Mouse (Mus musculus) neural tube, embryonic 11.5 days (tissue): ENCODE measurements at regions not wholly inside any gene's neighbourhood (a gene's known extent, or its start where the extent isn't known, plus 50 kb on each side); places are given as distances from the start of the nearest gene placed in this dataset.

ENCODE experiments used
- ATAC-seq: fragments of 200-750 bp; cut with Nextera tagmentation; 2 replicates; pipeline ENCODE4 v1.8.0; 2017; ENCODE audit warnings: moderate number of reproducible peaks, mild to moderate bottlenecking, moderate TSS enrichment, moderate library complexity; ENCODE audit not compliant: insufficient read depth, low FRiP score, low TSS enrichment
- DNase-seq: peaks from one replicate; pipeline ENCODE4 v3.0.0-alpha.2; 2015; ENCODE audit warnings: low spot score
- H3K27ac ChIP-seq: fragments of 300-500 bp; sonication (generic); 2 replicates; pipeline ENCODE4 v1.5.1; 2014; ENCODE audit warnings: low read depth, mild to moderate bottlenecking, low read length
- H3K27me3 ChIP-seq: fragments of 300-500 bp; sonication (generic); 2 replicates; pipeline ENCODE4 v1.6.1; 2014; ENCODE audit warnings: mild to moderate bottlenecking, low read length, mixed read lengths; ENCODE audit not compliant: control insufficient read depth, insufficient read depth
- H3K36me3 ChIP-seq: fragments of 300-500 bp; sonication (generic); 2 replicates; pipeline ENCODE4 v1.6.1; 2014; ENCODE audit warnings: mild to moderate bottlenecking, low read length, moderate library complexity, mixed read lengths; ENCODE audit not compliant: control insufficient read depth, insufficient read depth
- H3K4me1 ChIP-seq: fragments of 300-500 bp; sonication (generic); 2 replicates; pipeline ENCODE4 v1.6.1; 2014; ENCODE audit warnings: low read length, mixed read lengths; ENCODE audit not compliant: control insufficient read depth, insufficient read depth
- H3K4me2 ChIP-seq: fragments of 300-500 bp; sonication (generic); 2 replicates; pipeline ENCODE4 v1.6.1; 2014; ENCODE audit warnings: low read depth, mild to moderate bottlenecking, moderate library complexity
- H3K4me3 ChIP-seq: fragments of 300-500 bp; sonication (generic); 2 replicates; pipeline ENCODE4 v1.5.1; 2014; ENCODE audit warnings: low read depth, low read length
- H3K9ac ChIP-seq: fragments of 300-500 bp; sonication (generic); 2 replicates; pipeline ENCODE4 v1.6.1; 2014; ENCODE audit warnings: mild to moderate bottlenecking, low read length
- H3K9me3 ChIP-seq: fragments of 300-500 bp; sonication (generic); 2 replicates; pipeline ENCODE4 v1.6.1; 2016; ENCODE audit warnings: low read length; ENCODE audit not compliant: control insufficient read depth
- WGBS: fragments of 180-500 bp; shearing (Covaris S2); extraction: QIAGEN DNeasy Blood & Tissue Kit; methylation state at CpG from one replicate; pipeline ENCODE4 v1.1.7; 2014; 5-methylcytosine and 5-hydroxymethylcytosine counted together

DNA sequence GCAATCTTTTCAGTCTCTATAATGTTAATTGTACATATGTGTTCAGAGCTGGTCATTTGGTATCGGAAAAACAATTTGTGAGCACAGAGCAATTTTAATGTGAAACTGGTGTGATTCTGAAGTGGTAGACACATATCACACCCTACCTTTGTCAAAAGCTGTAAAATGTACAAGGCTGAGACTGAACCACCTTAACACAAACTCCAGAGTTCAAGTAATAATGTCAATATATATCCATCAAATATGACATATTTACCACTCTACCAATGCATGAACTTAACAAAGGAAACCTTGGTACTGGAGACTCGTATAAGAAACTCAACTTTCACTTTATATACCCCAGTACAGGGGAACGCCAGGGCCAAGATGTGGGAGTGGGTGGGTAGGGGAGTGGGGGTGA, 956.6 kb upstream of the A1bg start:
- no peak for DNase-seq
- 87% methylated on average over 3 of the region's 3 CpGs for WGBS

GRCm38 (mm10) chr15:61873047-61873446, 950.2 kb upstream of the A1bg start:
- 37% methylated on average over 2 of the region's 2 CpGs for WGBS
- H3K9me3 ChIP-seq: no peaks in the 10 kb centered on the region
- 0 out of 2 replicates have a peak, but pooled peaks have one; percentile 35 for ATAC-seq

More for the DNA sequence above, 956.6 kb upstream of the A1bg start:
- Histone ChIP-seq H3K9ac (no peak overlapping the region), H3K9me3 (no peaks in the 10 kb centered on the region), H3K4me3 (no peak overlapping the region), H3K27me3 (no peaks in the 10 kb centered on the region), H3K4me2 (no peak overlapping the region), H3K36me3 (no peaks in the 10 kb centered on the region), H3K4me1 (no peaks in the 10 kb centered on the region), H3K27ac (no peak overlapping the region)
- ATAC-seq: no peak

DNA sequence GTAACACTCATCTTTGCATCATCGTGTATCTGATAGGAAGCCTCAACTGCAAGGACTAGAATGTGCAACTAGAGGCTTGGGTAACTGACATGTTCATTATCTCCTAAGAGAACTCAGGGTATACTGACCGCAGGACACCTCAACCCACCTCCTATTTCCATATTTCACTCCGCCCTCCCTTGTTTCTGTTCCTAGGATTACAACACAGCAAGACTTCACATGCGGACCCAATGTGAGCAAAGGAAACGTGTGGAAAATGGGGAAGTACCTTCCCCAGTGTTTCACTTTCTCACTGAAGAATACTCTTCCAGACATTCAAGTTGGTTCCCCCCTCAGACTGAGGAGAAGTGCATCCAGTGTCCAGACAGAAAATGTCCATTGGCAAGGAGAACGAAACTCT, 937.9 kb upstream of the A1bg start:
- Histone ChIP-seq H3K4me3 (no peak overlapping the region), H3K9ac (no peak overlapping the region), H3K4me1 (no peaks in the 10 kb centered on the region), H3K36me3 (no peaks in the 10 kb centered on the region), H3K4me2 (no peak overlapping the region), H3K9me3 (no peaks in the 10 kb centered on the region), H3K27ac (no peak overlapping the region), H3K27me3 (no peaks in the 10 kb centered on the region)
- ATAC-seq (no peak), DNase-seq (no peak)
- 96% methylated on average over 6 of the region's 6 CpGs for WGBS

More at GRCm38 (mm10) chr15:61873047-61873446, 950.2 kb upstream of the A1bg start:
- Histone ChIP-seq H3K9ac (no peak overlapping the region), H3K4me2 (no peak overlapping the region), H3K27me3 (no peaks in the 10 kb centered on the region), H3K4me3 (no peak overlapping the region), H3K27ac (no peak overlapping the region), H3K36me3 (no peaks in the 10 kb centered on the region), H3K4me1 (peaks cover 8% of the 10 kb centered on the region; the same call in 1 of the 2 replicates)
- DNase-seq: no peak

DNA sequence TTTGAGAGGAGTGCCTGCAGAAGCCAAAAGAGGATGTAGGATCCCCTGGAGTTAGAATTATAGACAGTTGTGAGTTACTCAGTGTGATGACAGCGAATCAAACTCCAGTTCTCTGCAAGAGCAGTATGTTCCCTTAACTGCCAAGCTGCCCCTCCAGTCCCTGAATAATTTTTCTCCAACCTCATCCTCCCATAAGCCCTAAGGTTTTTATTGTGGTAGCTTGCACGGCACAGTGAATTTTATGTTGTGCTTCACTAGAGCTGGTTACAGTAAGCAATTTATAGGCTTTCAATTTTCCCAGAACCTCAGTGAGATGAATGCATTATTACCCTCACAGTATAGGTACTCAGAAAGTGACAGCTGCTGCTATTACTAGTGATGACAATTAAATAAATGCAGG, 933.1 kb upstream of the A1bg start:
- Histone ChIP-seq H3K27me3 (no peaks in the 10 kb centered on the region), H3K4me2 (no peak overlapping the region), H3K27ac (no peak overlapping the region), H3K36me3 (no peaks in the 10 kb centered on the region), H3K4me3 (no peak overlapping the region), H3K9me3 (no peaks in the 10 kb centered on the region), H3K9ac (no peak overlapping the region), H3K4me1 (no peaks in the 10 kb centered on the region)
- ATAC-seq (no peak), DNase-seq (no peak)
- WGBS: 73% methylated on average over 2 of the region's 2 CpGs

DNA sequence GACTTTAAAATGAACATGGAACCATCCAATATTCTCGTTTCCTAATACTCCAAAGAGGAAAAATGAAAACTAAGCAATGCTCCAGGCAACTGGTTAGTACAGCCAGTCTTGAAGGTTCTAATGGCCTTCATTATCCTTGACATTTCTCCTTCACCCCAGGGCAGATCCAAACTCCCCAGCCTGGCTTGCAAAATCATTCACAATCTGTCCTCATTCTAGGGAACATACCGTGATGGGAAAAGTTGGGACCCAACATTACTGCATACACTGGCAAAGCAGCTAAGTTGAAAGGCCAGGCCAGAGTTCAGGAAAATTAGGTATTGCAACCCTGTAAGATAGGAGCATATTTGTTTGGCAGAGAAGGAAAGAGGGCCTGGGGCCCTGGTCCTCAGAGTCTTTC, 889.9 kb upstream of the A1bg start:
- Histone ChIP-seq H3K9me3 (no peaks in the 10 kb centered on the region), H3K36me3 (no peaks in the 10 kb centered on the region)
- 92% methylated on average over 2 of the region's 2 CpGs for WGBS

DNA sequence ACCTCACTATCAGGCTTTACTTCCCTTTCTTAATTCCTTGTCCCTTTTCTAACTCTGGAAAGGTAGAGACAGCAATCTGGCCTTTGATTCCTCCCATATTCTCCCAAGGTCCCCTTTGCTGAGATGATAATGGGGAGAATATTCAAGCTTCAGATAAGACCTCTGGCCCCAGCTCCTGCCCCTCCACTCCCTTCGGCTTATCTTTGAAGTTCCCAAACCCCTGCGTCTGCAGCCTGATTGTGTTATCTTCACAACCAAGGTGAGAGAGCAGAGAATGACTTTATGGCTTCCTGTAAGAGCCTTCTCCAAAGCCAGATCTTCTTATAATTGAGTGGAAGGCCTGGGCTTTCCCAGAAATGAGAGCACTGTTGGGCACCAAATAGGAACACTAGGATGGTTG, 882.6 kb upstream of the A1bg start:
- H3K9me3 ChIP-seq: no peaks in the 10 kb centered on the region
- H3K27ac ChIP-seq: no peak overlapping the region
- no peak overlapping the region for H3K9ac ChIP-seq
- no peaks in the 10 kb centered on the region for H3K4me1 ChIP-seq
- H3K27me3 ChIP-seq: no peaks in the 10 kb centered on the region
- no peak overlapping the region for H3K4me3 ChIP-seq
- no peaks in the 10 kb centered on the region for H3K36me3 ChIP-seq
- ATAC-seq (no peak), DNase-seq (no peak)
- 49% methylated on average over 2 of the region's 2 CpGs for WGBS
- no peak overlapping the region for H3K4me2 ChIP-seq

More for the DNA sequence above, 889.9 kb upstream of the A1bg start:
- no peak overlapping the region for H3K27ac ChIP-seq
- ATAC-seq (no peak), DNase-seq (no peak)
- H3K4me1 ChIP-seq: no peaks in the 10 kb centered on the region
- no peak overlapping the region for H3K9ac ChIP-seq
- H3K4me3 ChIP-seq: no peak overlapping the region
- no peak overlapping the region for H3K4me2 ChIP-seq
- no peaks in the 10 kb centered on the region for H3K27me3 ChIP-seq

DNA sequence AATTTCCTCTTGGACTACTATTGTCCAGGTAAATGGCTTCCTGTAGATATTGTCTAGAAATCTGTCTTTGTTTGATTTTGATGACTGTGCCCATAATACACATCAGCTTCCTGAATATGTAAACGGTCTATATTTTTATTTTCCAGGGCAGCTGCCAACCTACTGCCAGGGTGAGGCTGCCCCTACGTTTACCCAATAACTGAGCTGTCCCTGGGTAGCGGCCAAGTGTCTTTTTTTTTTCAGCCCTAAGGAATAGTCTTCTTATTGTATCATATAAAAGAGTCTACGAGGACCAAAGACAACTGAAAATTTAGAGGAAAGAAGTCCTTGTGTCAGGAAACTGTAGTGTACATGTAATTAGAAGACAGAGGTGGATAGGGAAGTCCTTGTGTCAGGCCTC, 877.3 kb upstream of the A1bg start:
- H3K27me3 ChIP-seq: no peaks in the 10 kb centered on the region
- H3K4me1 ChIP-seq: no peaks in the 10 kb centered on the region
- no peak overlapping the region for H3K4me2 ChIP-seq
- WGBS: 89% methylated on average over 4 of the region's 4 CpGs
- no peaks in the 10 kb centered on the region for H3K36me3 ChIP-seq
- no peaks in the 10 kb centered on the region for H3K9me3 ChIP-seq
- ATAC-seq: no peak
- H3K9ac ChIP-seq: no peak overlapping the region
- H3K27ac ChIP-seq: no peak overlapping the region
- H3K4me3 ChIP-seq: no peak overlapping the region
- DNase-seq: no peak

DNA sequence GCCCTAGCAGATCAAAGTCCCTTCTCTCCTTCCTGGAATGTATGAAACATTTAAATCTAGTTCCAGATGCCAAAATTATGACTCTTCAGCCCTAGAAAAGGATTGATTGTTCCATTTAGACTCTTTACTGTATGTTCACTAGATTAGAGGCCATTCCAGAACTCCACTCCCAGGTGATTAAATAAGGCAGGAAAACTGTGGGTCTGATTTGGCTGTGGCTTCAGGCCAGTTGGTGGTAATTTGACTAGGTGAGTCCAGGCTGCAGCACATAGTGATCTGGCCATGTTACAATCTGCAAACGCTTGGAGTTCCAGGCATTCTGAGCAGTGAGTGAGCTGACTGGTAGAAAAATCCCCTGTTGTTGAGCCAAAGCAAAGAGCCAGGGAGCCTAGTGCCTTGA, 875.0 kb upstream of the A1bg start:
- 78% methylated on average over 1 of the region's 1 CpGs for WGBS
- H3K4me1 ChIP-seq: no peaks in the 10 kb centered on the region

DNA sequence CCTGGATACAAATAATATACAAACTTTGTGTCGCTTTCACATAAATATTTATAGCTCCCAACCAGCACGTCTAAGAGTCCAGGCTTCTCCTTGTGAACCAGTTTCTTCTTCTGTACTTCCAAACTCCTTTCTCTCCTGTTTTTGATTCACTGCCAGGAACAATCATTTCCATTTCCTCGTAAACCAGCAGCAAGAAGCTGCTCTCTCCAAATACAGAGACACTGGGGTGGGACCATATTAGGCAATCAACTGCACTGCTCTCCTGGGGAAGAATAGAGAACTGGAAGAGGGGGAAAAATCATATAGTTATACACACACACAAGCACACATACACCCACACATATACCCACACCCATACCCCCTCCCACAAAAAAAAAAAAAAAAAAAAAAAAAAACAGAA, 871.7 kb upstream of the A1bg start:
- Histone ChIP-seq H3K4me1 (no peaks in the 10 kb centered on the region), H3K9me3 (no peaks in the 10 kb centered on the region), H3K36me3 (no peaks in the 10 kb centered on the region), H3K4me2 (no peak overlapping the region), H3K27ac (no peak overlapping the region), H3K27me3 (no peaks in the 10 kb centered on the region), H3K4me3 (no peak overlapping the region), H3K9ac (no peak overlapping the region)
- ATAC-seq (no peak), DNase-seq (no peak)
- WGBS: 74% methylated on average over 3 of the region's 3 CpGs

More for the DNA sequence above, 875.0 kb upstream of the A1bg start:
- Histone ChIP-seq H3K36me3 (no peaks in the 10 kb centered on the region), H3K4me2 (no peak overlapping the region), H3K9ac (no peak overlapping the region), H3K27ac (no peak overlapping the region), H3K27me3 (no peaks in the 10 kb centered on the region), H3K4me3 (no peak overlapping the region), H3K9me3 (no peaks in the 10 kb centered on the region)
- DNase-seq (no peak), ATAC-seq (no peak)
